Mouse (Mus musculus) embryo, embryonic 10.5 days (tissue): ENCODE measurements at regions not wholly inside any gene's neighbourhood (a gene's known extent, or its start where the extent isn't known, plus 50 kb on each side); places are given as distances from the start of the nearest gene placed in this dataset.

Source experiments
- DNase-seq: peaks from one replicate; pipeline ENCODE4 v3.0.0-alpha.2; 2015; ENCODE audit warnings: low spot score

- DNase-seq = no peak
Measured at GRCm38 (mm10) chr3:105227551-105227950, 160.9 kb downstream of the 4930564D02Rik start.

- DNase-seq = no peak
Measured at GRCm38 (mm10) chr3:105228401-105228800, 161.8 kb downstream of the 4930564D02Rik start.

GRCm38 (mm10) chr3:105241048-105241447 lies 174.4 kb downstream of the 4930564D02Rik start:
- DNase-seq = no peak

GRCm38 (mm10) chr3:105257096-105257495 lies 190.5 kb downstream of the 4930564D02Rik start:
- DNase-seq = no peak

- DNase-seq = peak; percentile 87
Measured at GRCm38 (mm10) chr3:105275241-105275640, 176.9 kb upstream of the Kcnd3 start.

GRCm38 (mm10) chr3:105280971-105281370 lies 171.2 kb upstream of the Kcnd3 start:
- no peak for DNase-seq

GRCm38 (mm10) chr3:105281686-105282085 lies 170.4 kb upstream of the Kcnd3 start:
- DNase-seq = no peak

GRCm38 (mm10) chr3:105298273-105298672 lies 153.9 kb upstream of the Kcnd3 start:
- no peak for DNase-seq

- DNase-seq = no peak
Measured at GRCm38 (mm10) chr3:105300693-105301548, 151.2 kb upstream of the Kcnd3 start.

- DNase-seq = peak; percentile 56
Measured at GRCm38 (mm10) chr3:105307676-105308075, 144.5 kb upstream of the Kcnd3 start.

- DNase-seq = no peak
Measured at GRCm38 (mm10) chr3:105309020-105309419, 143.1 kb upstream of the Kcnd3 start.

GRCm38 (mm10) chr3:105353268-105353667 lies 98.9 kb upstream of the Kcnd3 start:
- no peak for DNase-seq

- no peak for DNase-seq
Measured at GRCm38 (mm10) chr3:105354123-105354931, 97.8 kb upstream of the Kcnd3 start.

GRCm38 (mm10) chr3:105357511-105357910 lies 94.6 kb upstream of the Kcnd3 start:
- no peak for DNase-seq

- DNase-seq = peak; percentile 34
Measured at GRCm38 (mm10) chr3:105359636-105360035, 92.5 kb upstream of the Kcnd3 start.

- no peak for DNase-seq
Measured at GRCm38 (mm10) chr3:105364685-105365084, 87.4 kb upstream of the Kcnd3 start.

- DNase-seq = no peak
Measured at GRCm38 (mm10) chr3:105366806-105367205, 85.3 kb upstream of the Kcnd3 start.

GRCm38 (mm10) chr3:105367972-105368371 lies 84.2 kb upstream of the Kcnd3 start:
- no peak for DNase-seq

GRCm38 (mm10) chr3:105372371-105372828 lies 79.7 kb upstream of the Kcnd3 start:
- DNase-seq = peak; percentile 12

- DNase-seq = no peak
Measured at GRCm38 (mm10) chr3:105374306-105374705, 77.8 kb upstream of the Kcnd3 start.

- no peak for DNase-seq
Measured at GRCm38 (mm10) chr3:105374836-105375235, 77.3 kb upstream of the Kcnd3 start.

- no peak for DNase-seq
Measured at GRCm38 (mm10) chr3:105375383-105375782, 76.7 kb upstream of the Kcnd3 start.

- DNase-seq = no peak
Measured at GRCm38 (mm10) chr3:105375820-105376219, 76.3 kb upstream of the Kcnd3 start.
